Mouse (Mus musculus) adrenal gland, postnatal 25 days (tissue): ENCODE data around the gene Fam69a. TPM values are rescaled to one million over a fixed set of nuclear protein-coding genes. Genes with fewer than 3 reads are reported as not detected.
"Not testable (repeated sequence)": the region's sequence is repeated elsewhere in the genome, so short reads cannot be mapped to it uniquely, and the experiment has no call there.

Source experiments
- DNase-seq: peaks from one replicate; pipeline ENCODE4 v3.0.0; 2021; ENCODE audit warnings: mixed read lengths
- long read RNA-seq: library from polyadenylated mRNA; stranded (forward); transcript quantifications from one replicate; pipeline ENCODE4 v2.0.0, GENCODE M21; 2021
- total RNA-seq: library from RNA; stranded (reverse); gene quantifications from 2 replicates; pipeline ENCODE4 v1.2.3, GENCODE M21; 2021

Gene Fam69a
- total RNA-seq = 4.4 and 4.6 TPM in 2 replicates
- long read RNA-seq, transcript Fam69a-201 (5 exons, 2,721 nt) = major isoform, 16 of 16 reads
- long read RNA-seq, partial matches to known transcripts = 0 of 16 reads
- long read RNA-seq, other reads (novel, unspliced or antisense) = 0 of 16 reads

DNA sequence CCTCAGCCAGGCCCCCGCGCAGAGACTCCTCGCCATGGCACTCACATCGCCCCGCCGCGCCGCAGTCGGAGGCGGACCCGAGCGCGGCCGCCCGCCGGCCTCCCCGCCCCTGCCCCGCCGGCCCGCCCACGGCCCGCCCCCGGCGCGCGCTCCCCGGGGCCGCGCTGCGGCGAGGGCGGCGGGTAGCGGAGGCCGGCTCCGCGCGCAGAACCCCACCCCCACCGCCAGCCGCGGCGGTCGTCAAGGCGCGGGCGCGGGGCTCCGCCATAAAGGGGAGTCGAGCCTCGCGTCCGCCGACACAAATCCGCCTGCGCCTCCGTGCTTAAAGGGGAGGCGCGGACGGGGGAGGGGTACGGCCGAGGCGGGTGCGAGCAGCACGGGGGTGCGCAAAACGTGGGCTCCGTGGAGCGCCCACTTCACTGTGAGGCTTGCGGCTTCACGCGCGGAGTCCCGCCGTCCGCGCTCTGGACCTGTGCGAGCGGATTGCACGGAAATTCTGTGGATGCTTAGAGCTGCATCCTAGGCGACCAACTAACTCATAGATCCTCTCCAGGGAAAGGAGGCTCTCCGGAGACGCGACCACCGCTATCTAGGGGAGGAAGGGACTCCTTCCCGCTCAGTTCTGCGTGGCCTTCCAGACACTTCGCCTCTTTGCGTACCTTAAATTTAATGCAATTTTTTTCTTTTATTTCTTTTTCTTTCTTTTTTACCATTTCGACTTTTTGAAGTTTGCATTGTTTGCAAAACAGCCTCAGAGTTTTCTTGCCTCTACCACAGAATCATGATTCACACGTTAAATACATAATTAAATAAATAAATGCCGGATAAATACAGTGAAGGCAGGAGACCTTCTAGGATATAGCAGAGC is at the start of gene Fam69a:
Gene Fam69a, minus strand, starts transcription at position 119 of the 868 bp plus-strand sequence.
- peak; percentile 82 for DNase-seq

DNA sequence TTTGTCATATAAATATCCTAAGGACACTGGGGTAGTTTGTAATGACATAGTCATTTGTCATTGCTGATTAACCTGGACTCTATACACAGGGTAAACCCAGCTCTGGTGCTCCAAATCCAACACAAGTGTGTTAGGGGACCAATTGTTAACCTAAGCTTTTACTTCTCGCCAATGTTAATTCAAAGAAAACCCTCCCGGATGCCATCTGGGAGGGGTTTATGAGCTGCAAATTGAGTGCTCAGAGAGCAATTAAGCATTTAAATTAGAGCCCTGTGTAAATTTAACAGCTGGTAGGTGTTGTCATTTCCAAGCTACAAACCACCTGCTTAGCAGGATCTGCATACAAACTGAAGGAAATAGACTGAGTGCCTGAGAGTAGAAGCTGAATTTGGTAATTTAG is 48.6 kb upstream of the Fam69a start:
- no peak for DNase-seq

- DNase-seq = no peak
Measured at GRCm38 (mm10) chr5:108034194-108034593, 47.3 kb upstream of the Fam69a start.

DNA sequence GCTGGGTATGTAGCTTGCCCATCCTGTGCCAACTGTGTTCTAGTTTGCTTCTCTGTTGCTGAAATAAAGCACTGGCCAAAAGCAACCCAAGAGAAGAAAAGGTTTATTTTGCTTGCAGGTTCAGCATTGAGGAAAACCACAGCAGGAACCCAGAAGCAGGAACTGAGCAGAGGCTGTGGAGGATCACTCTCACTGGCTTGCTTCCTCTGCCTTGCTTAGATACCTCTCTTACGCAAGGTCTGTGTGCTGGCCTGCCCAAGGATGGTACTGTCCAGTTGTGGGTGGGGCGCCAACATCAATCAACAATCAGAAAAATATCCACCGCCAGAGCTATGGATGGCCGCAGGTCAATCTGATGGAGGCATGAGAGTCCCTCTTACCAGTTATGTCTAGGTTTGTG is 44.4 kb upstream of the Fam69a start:
- no peak for DNase-seq

DNA sequence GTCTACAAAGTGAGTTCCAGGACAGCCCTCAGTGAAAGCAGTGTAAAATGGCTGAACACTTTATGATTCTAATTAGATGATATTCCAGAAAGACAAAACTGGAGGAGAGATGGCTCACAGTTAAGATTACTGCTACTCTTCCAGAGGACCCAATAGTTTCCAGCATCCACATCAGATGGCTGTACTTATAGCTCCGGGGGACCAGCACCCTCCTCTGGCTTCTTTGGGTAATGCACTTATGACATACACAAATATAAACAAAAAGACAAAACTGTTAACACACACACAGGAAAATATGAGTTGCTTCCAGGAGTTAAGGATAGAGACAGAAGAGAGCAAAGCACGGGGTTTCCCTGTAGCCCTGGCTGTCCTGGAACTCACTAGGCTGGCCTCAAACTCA is 43.1 kb upstream of the Fam69a start:
- no peak for DNase-seq

GRCm38 (mm10) chr5:108028797-108029536 is 42.1 kb upstream of the Fam69a start:
- DNase-seq = not testable (repeated sequence)

- no peak for DNase-seq
Measured at GRCm38 (mm10) chr5:108028230-108028629, 41.3 kb upstream of the Fam69a start.

GRCm38 (mm10) chr5:108021346-108021745 is 34.5 kb upstream of the Fam69a start:
- DNase-seq = no peak

DNA sequence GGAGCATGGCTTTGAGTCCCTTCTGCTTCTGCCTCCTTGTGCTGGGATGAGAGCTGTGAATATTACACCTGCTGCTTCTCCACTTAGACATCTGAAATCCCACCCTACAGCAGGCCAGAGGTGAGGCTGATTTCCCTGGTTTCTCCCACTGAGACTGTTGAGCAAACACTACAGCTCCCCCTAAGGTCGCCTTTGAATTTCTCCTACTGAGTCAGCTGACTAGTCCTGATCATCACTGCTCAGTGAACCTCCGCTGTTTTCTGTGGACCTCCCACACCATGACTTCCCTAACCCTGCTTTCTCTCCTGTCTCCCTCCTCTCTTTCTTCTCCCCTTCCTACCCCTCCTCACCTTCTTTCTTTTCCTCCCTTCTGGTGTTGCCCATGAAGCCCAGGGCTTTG is 32.5 kb upstream of the Fam69a start:
- DNase-seq = no peak

DNA sequence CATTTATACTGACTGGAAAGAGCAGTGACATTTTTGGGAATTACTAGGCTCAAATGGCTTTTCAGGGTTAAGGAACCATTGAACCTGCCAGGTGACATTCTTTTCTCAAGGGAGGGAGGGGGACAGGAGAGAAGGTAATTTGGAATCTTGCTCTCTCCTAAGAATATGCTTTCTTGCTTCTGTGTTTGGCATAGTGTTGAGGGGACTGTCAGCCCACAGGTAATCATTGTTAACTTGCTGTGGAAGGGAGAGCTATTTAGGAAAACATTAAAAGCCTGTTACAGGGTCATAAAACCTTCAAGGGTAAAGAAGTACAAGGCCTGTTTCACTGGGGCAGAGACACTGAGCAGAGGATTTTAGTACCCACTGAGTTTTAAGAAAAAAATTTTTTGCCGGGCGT is 30.3 kb upstream of the Fam69a start:
- DNase-seq = no peak

DNA sequence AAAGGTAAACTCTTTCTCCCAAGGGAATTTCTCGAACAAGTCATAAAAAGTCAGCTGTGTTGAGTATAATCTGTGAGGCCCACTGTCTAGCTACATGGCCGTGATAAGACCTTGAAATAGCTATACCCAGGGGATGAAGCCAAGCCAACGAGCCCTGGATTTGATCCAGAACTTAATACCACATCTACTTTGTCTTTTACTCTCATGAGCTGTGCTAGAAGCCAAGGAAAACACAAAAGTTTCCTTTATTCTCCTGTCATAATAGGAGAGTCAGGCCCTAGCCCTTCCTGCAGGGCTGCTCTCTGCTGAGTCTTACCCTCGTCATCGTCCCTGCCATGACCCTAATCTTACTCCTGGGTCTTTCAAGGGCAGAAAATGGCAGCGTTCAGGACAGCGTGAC is 28.5 kb upstream of the Fam69a start:
- peak; percentile 21 for DNase-seq

DNA sequence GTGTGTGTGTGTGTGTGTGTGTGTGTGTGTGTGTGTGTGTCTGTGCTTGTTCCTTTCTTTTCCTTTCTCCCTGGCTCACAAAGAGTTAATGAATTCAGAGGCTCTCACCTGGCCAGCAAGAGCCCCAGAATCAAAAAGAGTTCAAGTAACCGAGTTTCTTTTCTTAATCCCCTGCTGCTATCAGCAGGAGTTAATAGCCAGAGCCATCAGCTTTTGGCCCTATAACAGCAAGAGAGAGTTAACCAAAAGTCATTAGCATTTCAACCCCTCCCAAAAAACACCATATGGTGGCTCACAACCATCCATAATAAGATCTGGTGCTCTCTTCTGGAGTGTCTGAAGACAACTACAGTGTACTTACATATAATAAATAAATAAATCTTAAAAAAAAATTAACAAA is 27.3 kb upstream of the Fam69a start:
- DNase-seq = no peak

DNA sequence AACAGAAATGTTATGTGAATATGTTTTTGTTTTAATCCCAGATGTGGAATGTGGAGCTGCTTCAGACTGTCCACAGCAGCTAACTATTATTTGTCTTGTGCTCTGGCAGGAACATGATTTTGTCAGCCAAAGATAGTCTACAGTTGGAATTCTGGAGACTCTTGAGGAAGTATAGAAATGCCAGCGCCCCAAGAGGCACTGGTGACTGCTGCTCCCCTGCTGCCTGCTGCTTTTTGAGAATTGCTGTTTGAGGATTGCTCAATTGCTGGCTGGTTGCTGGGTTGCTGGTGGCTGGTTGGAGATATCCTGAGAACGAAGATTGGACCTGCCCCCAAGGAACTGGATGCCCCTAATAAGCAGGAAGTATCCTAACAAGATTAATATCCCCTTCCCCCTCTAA is 22.8 kb upstream of the Fam69a start:
- no peak for DNase-seq

- DNase-seq = no peak
Measured at GRCm38 (mm10) chr5:108005134-108005533, 18.2 kb upstream of the Fam69a start.

DNA sequence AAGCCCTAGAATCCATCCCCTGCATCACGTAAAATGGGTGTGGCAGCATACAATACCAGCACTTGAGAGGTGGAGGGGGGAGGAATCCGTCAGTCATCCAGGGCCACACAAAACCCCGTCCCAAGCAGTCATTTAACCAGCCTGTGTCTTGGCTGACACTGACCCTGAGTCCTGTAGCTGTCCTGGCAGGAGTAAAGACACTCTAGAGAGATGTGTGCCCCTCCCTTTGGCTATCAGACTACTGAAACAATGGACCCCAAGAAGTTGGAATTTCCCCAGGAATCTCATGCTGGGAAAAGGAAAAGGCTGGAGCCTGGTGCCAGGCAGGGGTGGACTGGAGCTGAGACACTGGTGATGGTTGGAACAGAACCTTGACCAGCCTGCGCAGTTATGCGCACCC is 15.8 kb upstream of the Fam69a start:
- DNase-seq = no peak

DNA sequence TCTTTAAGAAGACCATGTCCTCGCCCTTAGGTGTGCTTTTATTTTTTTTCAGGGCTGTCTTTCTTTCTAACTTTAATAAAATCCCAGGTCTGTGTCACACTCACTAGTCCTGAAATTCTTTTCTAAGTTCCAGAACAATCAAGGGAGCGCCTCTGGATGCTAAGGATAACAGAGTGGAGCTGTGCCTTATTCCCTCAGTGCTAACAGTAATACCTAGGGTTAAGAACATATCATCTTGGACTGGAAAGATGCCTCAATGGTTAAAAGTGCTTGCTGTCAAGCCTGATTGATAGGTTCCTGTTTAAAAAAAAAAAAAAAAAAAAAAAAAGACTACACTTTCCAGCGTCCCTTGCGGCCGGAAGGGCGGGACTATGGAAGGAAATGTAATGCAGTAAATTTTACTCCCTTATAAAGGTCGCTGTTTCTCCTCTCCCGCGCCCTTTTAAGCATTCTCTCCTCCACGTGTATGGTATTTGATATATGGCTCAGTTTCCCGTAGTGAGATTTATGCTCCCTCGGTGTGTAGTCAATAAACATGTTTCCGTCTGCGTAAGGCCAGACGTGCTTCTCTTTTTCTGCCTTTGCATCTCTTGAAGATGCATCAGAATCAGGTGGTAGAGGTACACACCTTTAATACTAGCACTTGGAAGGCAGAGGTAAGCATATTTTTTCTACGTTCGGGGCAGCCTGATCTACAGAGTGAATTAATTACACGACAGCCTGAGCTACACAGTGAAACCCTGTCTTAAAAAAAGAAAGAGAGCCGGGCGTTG is 14.1 kb upstream of the Fam69a start:
- peak; percentile 44 for DNase-seq

DNA sequence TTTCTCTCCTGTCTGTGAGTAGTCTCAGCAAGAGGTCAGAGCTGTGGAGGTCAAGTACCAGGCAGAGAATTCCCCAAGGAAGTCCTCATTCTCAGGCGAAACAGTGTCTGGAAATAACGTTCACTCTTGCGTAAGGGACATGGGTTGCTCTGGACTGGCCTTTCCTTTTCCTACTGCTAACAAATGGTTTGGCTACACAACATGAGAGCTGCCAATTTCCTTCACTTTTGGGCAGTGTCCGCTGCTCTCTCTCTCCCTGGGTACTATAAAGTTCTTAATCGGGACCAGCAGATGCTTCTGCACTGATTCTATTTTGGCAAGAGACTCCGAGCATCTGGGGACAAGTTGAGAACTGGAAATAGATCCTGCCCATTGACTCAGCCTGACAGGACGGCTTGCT is 10.8 kb upstream of the Fam69a start:
- DNase-seq = no peak

GRCm38 (mm10) chr5:107995936-107996335 is 9.1 kb upstream of the Fam69a start:
- DNase-seq = peak; percentile 66

GRCm38 (mm10) chr5:107987835-107988251 is 958 bp upstream of the Fam69a start:
- no peak for DNase-seq

GRCm38 (mm10) chr5:107986255-107986966 is 474 bp downstream of the Fam69a start:
- DNase-seq = peak; percentile 9

DNA sequence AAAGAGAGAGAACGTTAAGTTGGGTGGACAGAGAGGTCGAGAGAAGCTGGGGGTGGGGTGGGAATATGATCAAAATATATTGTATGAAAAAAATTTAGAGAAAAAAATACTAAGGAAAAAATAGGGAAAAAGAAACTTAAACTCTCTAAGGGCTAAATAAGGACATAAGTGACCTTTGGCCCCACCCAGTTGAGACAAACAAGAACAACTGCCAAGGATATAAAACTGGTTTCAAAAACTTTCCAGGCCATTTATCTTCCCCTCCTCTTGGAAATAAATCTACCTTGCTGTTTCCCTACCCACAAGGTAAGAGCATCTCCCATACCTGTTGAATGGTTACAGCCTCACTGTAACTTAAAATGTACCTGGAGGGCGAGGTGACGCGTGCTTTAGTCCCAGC is 2.9 kb downstream of the Fam69a start:
- no peak for DNase-seq

- no peak for DNase-seq
Measured at GRCm38 (mm10) chr5:107982016-107982415, 4.9 kb downstream of the Fam69a start.
